ENCODE assay signal across 8 mouse cellular contexts in genomic region chr10:5551382-5551781, GRCm38 (mm10). TPM values are rescaled to one million over a fixed set of nuclear protein-coding genes. Genes with fewer than 3 reads are reported as not detected.
DNase-seq lines count a peak whose midpoint lies in the region; ATAC-seq and TF ChIP-seq lines count a peak whose summit lies in the region.

TSS of gene Syne1 (minus strand) at chr10:5551482.

- peak within 1 kb of the TSS; percentile 94 for H3K4me2 ChIP-seq in kidney, embryonic 15.5 days
- H3K4me2 ChIP-seq in intestine, embryonic 16.5 days (ENCODE audit: low read depth, low read length), result peak within 1 kb of the TSS; percentile 92

- peak within 1 kb of the TSS; percentile 41 for H3K9ac ChIP-seq in kidney, embryonic 15.5 days
- H3K9ac ChIP-seq in intestine, embryonic 16.5 days (ENCODE audit: low read depth, low read length), result peak within 1 kb of the TSS; percentile 55

- no peak for TF ChIP-seq CTCF in bone marrow, adult 2 months (IDR thresholded peaks at IDR 0.05; ENCODE audit: control insufficient read depth, insufficient read depth, low read length)

- H3K4me3 ChIP-seq in kidney, embryonic 15.5 days (replicated peaks), result peak within 1 kb of the TSS; percentile 53
- H3K4me3 ChIP-seq in bone marrow, adult 2 months (replicated peaks; ENCODE audit: control insufficient read depth, low read depth, low read length), result peak within 1 kb of the TSS; percentile 99
- H3K4me3 ChIP-seq in intestine, embryonic 16.5 days (ENCODE audit: low read length), result peak within 1 kb of the TSS; percentile 54
- peak within 1 kb of the TSS; percentile 71 for H3K4me3 ChIP-seq in midbrain, embryonic 10.5 days

- peaks cover 18% of the 10 kb centered on the region; the same call in 1 of the 2 replicates for H3K27me3 ChIP-seq in kidney, embryonic 15.5 days
- H3K27me3 ChIP-seq in intestine, embryonic 16.5 days (replicated peaks; ENCODE audit: control insufficient read depth, insufficient read depth, low read length), result peaks cover 3% of the 10 kb centered on the region
- peaks cover 11% of the 10 kb centered on the region; the same call in 1 of the 2 replicates for H3K27me3 ChIP-seq in midbrain, embryonic 10.5 days (ENCODE audit: low read depth, poor library complexity, severe bottlenecking)

- no peak for ATAC-seq in kidney, embryonic 15.5 days (replicated peaks; ENCODE audit: low FRiP score)
- no peak for ATAC-seq in intestine, embryonic 16.5 days

- no peak within 1 kb of the TSS for H3K27ac ChIP-seq in kidney, embryonic 15.5 days
- peak within 1 kb of the TSS; percentile 97 for H3K27ac ChIP-seq in bone marrow, adult 2 months (ENCODE audit: control insufficient read depth, insufficient read depth, low read depth, low read length, poor library complexity)
- no peak within 1 kb of the TSS for H3K27ac ChIP-seq in intestine, embryonic 16.5 days (ENCODE audit: low read length)
- peak within 1 kb of the TSS; percentile 68 for H3K27ac ChIP-seq in midbrain, embryonic 10.5 days (replicated peaks)

- H3K36me3 ChIP-seq in kidney, embryonic 15.5 days, result no peaks in the 10 kb centered on the region
- H3K36me3 ChIP-seq in intestine, embryonic 16.5 days (ENCODE audit: control insufficient read depth, insufficient read depth, low read length), result no peaks in the 10 kb centered on the region
- H3K36me3 ChIP-seq in midbrain, embryonic 10.5 days, result no peaks in the 10 kb centered on the region

- no peak for TF ChIP-seq POLR2A in bone marrow, adult 2 months (IDR thresholded peaks at IDR 0.05; ENCODE audit: borderline replicate concordance, control insufficient read depth, low read depth, low read length)

- 85% methylated on average over 5 of the region's 5 CpGs for WGBS in kidney, embryonic 15.5 days
- WGBS in bone marrow, adult 2 months, result 82% methylated on average over 5 of the region's 5 CpGs
- 76% methylated on average over 5 of the region's 5 CpGs for WGBS in intestine, embryonic 16.5 days
- WGBS in midbrain, embryonic 10.5 days, result 45% methylated on average over 5 of the region's 5 CpGs

- intact Hi-C loops in gastrocnemius, postnatal 36 days (cut with DNase I), result no loop called here

- peaks cover 10% of the 10 kb centered on the region; the same call in 1 of the 2 replicates for H3K4me1 ChIP-seq in kidney, embryonic 15.5 days
- H3K4me1 ChIP-seq in bone marrow, adult 2 months (ENCODE audit: control insufficient read depth, insufficient read depth, low read length), result no peaks in the 10 kb centered on the region; the same call in 1 of the 2 replicates
- peaks cover 9% of the 10 kb centered on the region; the same call in 1 of the 2 replicates for H3K4me1 ChIP-seq in intestine, embryonic 16.5 days (ENCODE audit: control insufficient read depth, insufficient read depth, low read length)
- H3K4me1 ChIP-seq in midbrain, embryonic 10.5 days, result peaks cover 16% of the 10 kb centered on the region

- no peak for DNase-seq in kidney, postnatal 14 days
- DNase-seq in gastrocnemius, postnatal 36 days, result no peak
- no peak for DNase-seq in midbrain, embryonic 10.5 days (ENCODE audit: low spot score)
- no peak for DNase-seq in right cerebral cortex, postnatal 36 days (ENCODE audit: low spot score in 2 of 2)
- no peak for DNase-seq in testis, postnatal 10 days (ENCODE audit: low spot score)

- no peaks in the 10 kb centered on the region for H3K9me3 ChIP-seq in kidney, embryonic 15.5 days (replicated peaks)
- no peaks in the 10 kb centered on the region for H3K9me3 ChIP-seq in intestine, embryonic 16.5 days (ENCODE audit: control insufficient read depth, low read length)
- no peaks in the 10 kb centered on the region for H3K9me3 ChIP-seq in midbrain, embryonic 10.5 days (replicated peaks)

RNA-seq across cellular contexts. Expression of gene Syne1, which starts in this region (rescaled TPM):
- polyA plus RNA-seq in kidney, embryonic 15.5 days (2015; fragmentation: Nextera tagmentation; extraction: Ambion mirVana), result 4.2 and 5.6 TPM in 2 replicates
- 16.3 and 67.1 TPM in 2 replicates for polyA plus RNA-seq in bone marrow, adult 2 months (2011; ENCODE audit: insufficient read depth, insufficient read length, low replicate concordance, missing spikeins)
- total RNA-seq in gastrocnemius, postnatal 36 days (2021), result 10 to 100 TPM; 38.9 to 47.7 TPM
- 4.7 TPM in 2 replicates for polyA plus RNA-seq in intestine, embryonic 16.5 days (2015; fragmentation: Nextera tagmentation; extraction: Ambion mirVana)
- 1.6 and 2.9 TPM in 2 replicates for polyA plus RNA-seq in midbrain, embryonic 10.5 days (2016; fragmentation: Nextera tagmentation; extraction: Ambion mirVana)

Comparison
In these comparisons a context has a peak if more than half of its experiments do, and no peak if none do; other contexts are left out.
1. H3K27ac ChIP-seq: peak in bone marrow, adult 2 months (single experiment) and midbrain, embryonic 10.5 days (single experiment); none in kidney, embryonic 15.5 days (single experiment) and intestine, embryonic 16.5 days (single experiment).
2. Peak in every context shown above with its lines, with median percentiles within 50 percentile points of each other: H3K4me3 ChIP-seq.